Comparison of ENCODE assay signal across 8 mouse cellular contexts in genomic region chr11:53521120-53521820, GRCm38 (mm10). TPM values are rescaled to one million over a fixed set of nuclear protein-coding genes. Genes with fewer than 3 reads are reported as not detected.
DNase-seq lines count a peak whose midpoint lies in the region; ATAC-seq and TF ChIP-seq lines count a peak whose summit lies in the region.

No protein-coding gene starts in this region.

- H3K4me3 ChIP-seq in left cerebral cortex, adult 2 months, result peak overlapping the region; percentile 81
- H3K4me3 ChIP-seq in heart, embryonic 15.5 days, result peak overlapping the region; percentile 86
- peak overlapping the region; percentile 92 for H3K4me3 ChIP-seq in liver, embryonic 15.5 days (replicated peaks)

- no peak for ATAC-seq in heart, embryonic 15.5 days (replicated peaks; ENCODE audit: insufficient number of reproducible peaks, insufficient read depth, low FRiP score, low read depth)
- ATAC-seq in liver, embryonic 15.5 days (ENCODE audit: insufficient read depth), result peak; percentile 29

- H3K4me1 ChIP-seq in heart, embryonic 15.5 days (replicated peaks), result peaks cover 67% of the 10 kb centered on the region
- H3K4me1 ChIP-seq in liver, embryonic 15.5 days (replicated peaks), result peaks cover 93% of the 10 kb centered on the region

- no peak for DNase-seq in left cerebral cortex, adult 2 months (ENCODE audit: extremely low spot score in 1 of 2, low spot score in 2 of 2)
- DNase-seq in left cerebral cortex, adult 11 months (ENCODE audit: low spot score), result no peak
- DNase-seq in c-Kit-positive CD71-positive TER-119-negative erythroid progenitor cells, embryonic 14.5 days (ENCODE audit: low read depth), result peak; percentile 54
- DNase-seq in right cerebral cortex, adult 18-20 months, result no peak
- DNase-seq in left cerebral cortex, adult 8-10 months (ENCODE audit: low spot score in 2 of 2), result no peak
- no peak for DNase-seq in thymus, postnatal 0 days (ENCODE audit: low spot score)

- WGBS in heart, embryonic 15.5 days, result 27% methylated on average over 16 of the region's 16 CpGs
- 18% methylated on average over 16 of the region's 16 CpGs for WGBS in liver, embryonic 15.5 days (ENCODE audit: insufficient replicate concordance)

- no peak for TF ChIP-seq CTCF in left cerebral cortex, adult 2 months (IDR thresholded peaks at IDR 0.05)

- intact Hi-C loops in left cerebral cortex, adult 2 months (cut with DNase I), result loop anchor here (2.0 kb wide), 2 partner anchors 24 to 50 kb away; partner anchors contain the start of gene Gm9837

- H3K36me3 ChIP-seq in heart, embryonic 15.5 days, result no peaks in the 10 kb centered on the region
- peaks cover 17% of the 10 kb centered on the region; the same call in 1 of the 2 replicates for H3K36me3 ChIP-seq in liver, embryonic 15.5 days (replicated peaks)

- no peaks in the 10 kb centered on the region for H3K27me3 ChIP-seq in heart, embryonic 15.5 days
- H3K27me3 ChIP-seq in liver, embryonic 15.5 days, result peaks cover 16% of the 10 kb centered on the region

- peak overlapping the region; percentile 26; the same call in 1 of the 2 replicates for H3K9ac ChIP-seq in heart, embryonic 15.5 days
- H3K9ac ChIP-seq in liver, embryonic 15.5 days, result peak overlapping the region; percentile 91

- peak overlapping the region; percentile 74 for H3K4me2 ChIP-seq in heart, embryonic 15.5 days
- peak overlapping the region; percentile 97 for H3K4me2 ChIP-seq in liver, embryonic 15.5 days

- H3K9me3 ChIP-seq in heart, embryonic 15.5 days (replicated peaks), result no peaks in the 10 kb centered on the region
- no peaks in the 10 kb centered on the region for H3K9me3 ChIP-seq in liver, embryonic 15.5 days (replicated peaks)

- peak overlapping the region; percentile 99 for H3K27ac ChIP-seq in left cerebral cortex, adult 2 months
- H3K27ac ChIP-seq in heart, embryonic 15.5 days, result peak overlapping the region; percentile 82
- peak overlapping the region; percentile 94 for H3K27ac ChIP-seq in liver, embryonic 15.5 days (replicated peaks)

RNA-seq across cellular contexts. Expression of gene Sept8, which starts 2.2 kb away (rescaled TPM):
- 100 to 1,000 TPM; 304 to 314 TPM for total RNA-seq in left cerebral cortex, adult 2 months (2021)
- polyA plus RNA-seq in heart, embryonic 15.5 days (2015; fragmentation: Nextera tagmentation; extraction: Ambion mirVana), result 18.8 and 23.3 TPM in 2 replicates
- 18.2 and 18.3 TPM in 2 replicates for polyA plus RNA-seq in liver, embryonic 15.5 days (2015; fragmentation: Nextera tagmentation; extraction: Ambion mirVana)
- total RNA-seq in left cerebral cortex, adult 8-10 months (2022), result 100 to 1,000 TPM; 279 to 287 (median 284) TPM
- 11.1 and 12.1 TPM in 2 replicates for polyA plus RNA-seq in thymus, postnatal 0 days (2015; fragmentation: Nextera tagmentation; extraction: Ambion mirVana)

RNA-seq across cellular contexts. Expression of gene Sowaha, which starts 41.2 kb away (rescaled TPM):
- total RNA-seq in left cerebral cortex, adult 2 months (2021), result 10 to 100 TPM; 68.8 to 83.8 TPM
- polyA plus RNA-seq in heart, embryonic 15.5 days (2015; fragmentation: Nextera tagmentation; extraction: Ambion mirVana), result 0.34 and 0.48 TPM in 2 replicates
- polyA plus RNA-seq in liver, embryonic 15.5 days (2015; fragmentation: Nextera tagmentation; extraction: Ambion mirVana), result 18.7 and 23.0 TPM in 2 replicates
- 10 to 100 TPM; 62.2 to 73.5 (median 64.2) TPM for total RNA-seq in left cerebral cortex, adult 8-10 months (2022)
- 0.05 and 0.15 TPM in 2 replicates for polyA plus RNA-seq in thymus, postnatal 0 days (2015; fragmentation: Nextera tagmentation; extraction: Ambion mirVana)

RNA-seq across cellular contexts. Expression of gene Gm9945, which starts 41.3 kb away (rescaled TPM):
- 1 to 10 TPM; 1.8 to 2.2 TPM for total RNA-seq in left cerebral cortex, adult 2 months (2021)
- not detected in 2 replicates for polyA plus RNA-seq in heart, embryonic 15.5 days (2015; fragmentation: Nextera tagmentation; extraction: Ambion mirVana)
- polyA plus RNA-seq in liver, embryonic 15.5 days (2015; fragmentation: Nextera tagmentation; extraction: Ambion mirVana), result 0.62 and 0.99 TPM in 2 replicates
- 1 to 10 TPM; 1.8 to 3.3 (median 2.1) TPM for total RNA-seq in left cerebral cortex, adult 8-10 months (2022)
- not detected in 2 replicates for polyA plus RNA-seq in thymus, postnatal 0 days (2015; fragmentation: Nextera tagmentation; extraction: Ambion mirVana)

RNA-seq across cellular contexts. Expression of gene Kif3a, which starts 45.9 kb away (rescaled TPM):
- 100 to 1,000 TPM; 127 to 131 TPM for total RNA-seq in left cerebral cortex, adult 2 months (2021)
- polyA plus RNA-seq in heart, embryonic 15.5 days (2015; fragmentation: Nextera tagmentation; extraction: Ambion mirVana), result 43.5 and 43.6 TPM in 2 replicates
- 7.3 and 7.5 TPM in 2 replicates for polyA plus RNA-seq in liver, embryonic 15.5 days (2015; fragmentation: Nextera tagmentation; extraction: Ambion mirVana)
- 100 to 1,000 TPM; 120 to 121 (median 121) TPM for total RNA-seq in left cerebral cortex, adult 8-10 months (2022)
- 23.8 and 25.1 TPM in 2 replicates for polyA plus RNA-seq in thymus, postnatal 0 days (2015; fragmentation: Nextera tagmentation; extraction: Ambion mirVana)

RNA-seq across cellular contexts. Expression of gene Gm9837, which starts 51.0 kb away (rescaled TPM):
- under 1 TPM in 1 of 2 experiments, not detected in 1; 0.84 TPM for total RNA-seq in left cerebral cortex, adult 2 months (2021)
- not detected in 2 replicates for polyA plus RNA-seq in heart, embryonic 15.5 days (2015; fragmentation: Nextera tagmentation; extraction: Ambion mirVana)
- not detected in 2 replicates for polyA plus RNA-seq in liver, embryonic 15.5 days (2015; fragmentation: Nextera tagmentation; extraction: Ambion mirVana)
- total RNA-seq in left cerebral cortex, adult 8-10 months (2022), result not detected
- polyA plus RNA-seq in thymus, postnatal 0 days (2015; fragmentation: Nextera tagmentation; extraction: Ambion mirVana), result not detected in 2 replicates

Comparison
In these comparisons a context has a peak if more than half of its experiments do, and no peak if none do; other contexts are left out.
1. RNA of gene Sowaha, which starts 41.2 kb away (polyA plus RNA-seq): 18.7 to 23.0 TPM in liver, embryonic 15.5 days; 0.34 to 0.48 TPM in heart, embryonic 15.5 days and 0.05 to 0.15 TPM in thymus, postnatal 0 days; every median in the first group is over 10 times any median in the second.
2. Peak in every context shown above with its lines, with median percentiles within 50 percentile points of each other: H3K27ac ChIP-seq and H3K4me3 ChIP-seq.